16 mouse cellular contexts compared by ENCODE assay signal in genomic region chr1:133239813-133240160, GRCm38 (mm10).
DNase-seq lines count a peak whose midpoint lies in the region; ATAC-seq and TF ChIP-seq lines count a peak whose summit lies in the region.
"Had no signal": no experiment of that assay in that cellular context is flagged by ENCODE, and none has a peak within 500 bp of the region (broad histone marks: within the 10 kb centered on the region; RNA-seq: fewer than 3 reads in every experiment).

No protein-coding gene starts in this region.

- no peak for TF ChIP-seq CTCF in layer of hippocampus, adult 2 months (conservative IDR thresholded peaks at IDR 0.05)

- no peaks in the 10 kb centered on the region for H3K9me3 ChIP-seq in heart, embryonic 11.5 days (replicated peaks; ENCODE audit: control insufficient read depth, low read length)
- H3K9me3 ChIP-seq in kidney, embryonic 16.5 days (ENCODE audit: low read length) = no peaks in the 10 kb centered on the region
- H3K9me3 ChIP-seq in embryonic facial prominence, embryonic 15.5 days (replicated peaks) = no peaks in the 10 kb centered on the region
- H3K9me3 ChIP-seq: liver, embryonic 12.5 days; midbrain, embryonic 15.5 days had no signal

- H3K9ac ChIP-seq in heart, embryonic 11.5 days (ENCODE audit: low read depth, low read length) = no peak overlapping the region
- no peak overlapping the region for H3K9ac ChIP-seq in kidney, embryonic 16.5 days (replicated peaks; ENCODE audit: low read length)
- H3K9ac ChIP-seq in embryonic facial prominence, embryonic 15.5 days = no peak overlapping the region
- H3K9ac ChIP-seq: liver, embryonic 12.5 days; lung, embryonic 14.5 days; midbrain, embryonic 15.5 days had no signal

- no peaks in the 10 kb centered on the region for H3K27me3 ChIP-seq in heart, embryonic 11.5 days (ENCODE audit: control insufficient read depth, insufficient read depth, low read length)
- no peaks in the 10 kb centered on the region for H3K27me3 ChIP-seq in kidney, embryonic 16.5 days (ENCODE audit: insufficient read depth, low read length)
- no peaks in the 10 kb centered on the region for H3K27me3 ChIP-seq in embryonic facial prominence, embryonic 15.5 days
- H3K27me3 ChIP-seq: midbrain, embryonic 15.5 days had no signal

- peaks cover 46% of the 10 kb centered on the region for H3K4me1 ChIP-seq in heart, embryonic 11.5 days (ENCODE audit: control insufficient read depth, insufficient read depth, low read length)
- H3K4me1 ChIP-seq in kidney, embryonic 16.5 days (ENCODE audit: insufficient read depth, low read length) = peaks cover 51% of the 10 kb centered on the region
- peaks cover 59% of the 10 kb centered on the region for H3K4me1 ChIP-seq in embryonic facial prominence, embryonic 15.5 days

- WGBS in heart, embryonic 11.5 days (ENCODE audit: insufficient replicate concordance) = 70% methylated on average over 6 of the region's 6 CpGs
- 66% methylated on average over 6 of the region's 6 CpGs for WGBS in kidney, embryonic 16.5 days
- 57% methylated on average over 6 of the region's 6 CpGs for WGBS in embryonic facial prominence, embryonic 15.5 days

- H3K4me3 ChIP-seq in heart, embryonic 11.5 days (ENCODE audit: low read depth, low read length) = no peak overlapping the region
- no peak overlapping the region for H3K4me3 ChIP-seq in kidney, embryonic 16.5 days (ENCODE audit: low read length)
- H3K4me3 ChIP-seq in embryonic facial prominence, embryonic 15.5 days (replicated peaks) = no peak overlapping the region
- no peak overlapping the region for H3K4me3 ChIP-seq in layer of hippocampus, adult 2 months
- H3K4me3 ChIP-seq: erythroblast, embryonic 14.5 days; liver, embryonic 12.5 days; megakaryocyte, embryonic 14.5 days; midbrain, embryonic 15.5 days had no signal

- no peak overlapping the region for H3K4me2 ChIP-seq in heart, embryonic 11.5 days
- H3K4me2 ChIP-seq in kidney, embryonic 16.5 days (replicated peaks; ENCODE audit: low read depth, low read length) = no peak overlapping the region
- no peak overlapping the region for H3K4me2 ChIP-seq in embryonic facial prominence, embryonic 15.5 days (replicated peaks)
- H3K4me2 ChIP-seq: liver, embryonic 12.5 days; lung, embryonic 14.5 days; midbrain, embryonic 15.5 days had no signal

- H3K27ac ChIP-seq in heart, embryonic 11.5 days (ENCODE audit: low read depth, low read length) = 0 out of 2 replicates have a peak overlapping the region, but pooled peaks have one; percentile 11
- H3K27ac ChIP-seq in kidney, embryonic 16.5 days (ENCODE audit: low read length) = peak overlapping the region; percentile 57; the same call in 1 of the 2 replicates
- peak overlapping the region; percentile 61 for H3K27ac ChIP-seq in embryonic facial prominence, embryonic 15.5 days (replicated peaks)
- H3K27ac ChIP-seq in layer of hippocampus, adult 2 months = no peak overlapping the region
- H3K27ac ChIP-seq: liver, embryonic 12.5 days; midbrain, embryonic 15.5 days had no signal

- intact Hi-C loops in heart, postnatal 25 days (cut with DNase I) = no loop called here

- no peak for ATAC-seq in heart, embryonic 11.5 days (replicated peaks; ENCODE audit: insufficient number of reproducible peaks, low FRiP score, low TSS enrichment)
- ATAC-seq in kidney, embryonic 16.5 days (ENCODE audit: low FRiP score, low TSS enrichment) = no peak
- no peak for ATAC-seq in embryonic facial prominence, embryonic 15.5 days (ENCODE audit: insufficient number of reproducible peaks, low FRiP score, low TSS enrichment, low read depth)
- ATAC-seq: forebrain, embryonic 16.5 days; inflammation-experienced regulatory T-cells, adult 6 months; liver, embryonic 12.5 days; midbrain, embryonic 15.5 days had no signal

- no peak for DNase-seq in heart, postnatal 25 days (ENCODE audit: low spot score)
- DNase-seq in kidney, adult 8-10 months = no peak
- DNase-seq in B cell, adult 2 months = peak; percentile 18 to 20
- DNase-seq in layer of hippocampus, adult 2 months (ENCODE audit: low spot score in 2 of 2) = no peak
- DNase-seq: cerebellum, postnatal 10 days; embryo, embryonic 11 days had no signal

- H3K36me3 ChIP-seq in heart, embryonic 11.5 days (ENCODE audit: control insufficient read depth, insufficient read depth, low read length) = no peaks in the 10 kb centered on the region
- H3K36me3 ChIP-seq in kidney, embryonic 16.5 days (ENCODE audit: insufficient read depth, low read length) = no peaks in the 10 kb centered on the region
- H3K36me3 ChIP-seq in embryonic facial prominence, embryonic 15.5 days = no peaks in the 10 kb centered on the region
- H3K36me3 ChIP-seq: liver, embryonic 12.5 days; midbrain, embryonic 15.5 days had no signal

Comparison
In these comparisons a context has a peak if more than half of its experiments do, and no peak if none do; other contexts are left out.
1. DNase-seq: peak in B cell, adult 2 months (2 of 2); none in heart, postnatal 25 days (single experiment), kidney, adult 8-10 months (0 of 2) and layer of hippocampus, adult 2 months (0 of 2).